Mouse (Mus musculus): ENCODE measurements around the gene Slc30a1. TPM values are rescaled to one million over a fixed set of nuclear protein-coding genes. Genes with fewer than 3 reads are reported as not detected.

The Slc30a1 gene
- total and polyA plus RNA-seq, 3 experiments: 12.0 to 16.0 (median 12.0) TPM

- TF ChIP-seq CTCF (IDR thresholded peaks at IDR 0.05; ENCODE audit: low read depth, low read length) (peak; percentile 89), POLR2AphosphoS5 (IDR thresholded peaks at IDR 0.05; ENCODE audit: insufficient replicate concordance, low read depth, low read length) (no peak)
These were observed 854 bp downstream of the Slc30a1 start for GRCm38 (mm10) chr1:191907431-191907810.

DNA sequence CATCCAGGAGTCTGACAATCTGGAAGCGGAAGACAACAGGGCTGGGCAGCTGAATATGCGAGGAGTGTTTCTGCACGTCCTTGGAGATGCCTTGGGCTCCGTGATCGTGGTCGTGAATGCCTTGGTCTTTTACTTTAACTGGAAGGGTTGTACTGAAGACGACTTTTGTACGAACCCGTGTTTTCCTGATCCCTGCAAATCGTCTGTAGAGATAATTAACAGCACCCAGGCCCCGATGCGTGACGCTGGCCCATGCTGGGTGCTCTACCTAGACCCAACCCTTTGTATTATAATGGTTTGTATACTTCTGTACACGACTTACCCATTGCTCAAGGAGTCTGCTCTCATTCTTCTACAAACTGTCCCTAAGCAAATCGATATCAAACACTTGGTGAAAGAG, 2.3 kb downstream of the Slc30a1 start:
- no peak for TF ChIP-seq GATA1 (IDR thresholded peaks at IDR 0.05; ENCODE audit: borderline replicate concordance, low read length)
- no peak for TF ChIP-seq GATA2 (IDR thresholded peaks at IDR 0.05; ENCODE audit: borderline replicate concordance, low read depth, low read length)
- TF ChIP-seq CTCF (IDR thresholded peaks at IDR 0.05; ENCODE audit: low read depth, low read length): no peak
- TF ChIP-seq POLR2AphosphoS5 (IDR thresholded peaks at IDR 0.05; ENCODE audit: insufficient replicate concordance, low read depth, low read length): no peak
- no peak for TF ChIP-seq TAL1 (conservative IDR thresholded peaks at IDR 0.05; ENCODE audit: low read depth, low read length)
- DNase-seq (ENCODE audit: low spot score) (no peak), ATAC-seq (ENCODE audit: extremely low read depth, insufficient number of reproducible peaks, low FRiP score, poor library complexity, severe bottlenecking) (no peak)
- H3K27me3 ChIP-seq (ENCODE audit: insufficient read depth, low read length): no peaks in the 10 kb centered on the region
- H3K4me3 ChIP-seq (ENCODE audit: low read depth, low read length): peak overlapping the region; percentile 100; the same call in 1 of the 2 replicates
- H3K9me3 ChIP-seq (replicated peaks): no peaks in the 10 kb centered on the region
- peaks cover 58% of the 10 kb centered on the region for H3K36me3 ChIP-seq (replicated peaks)
- H3K4me1 ChIP-seq (ENCODE audit: insufficient read depth, low read depth, low read length): peaks cover 75% of the 10 kb centered on the region

More at GRCm38 (mm10) chr1:191907431-191907810, 854 bp downstream of the Slc30a1 start:
- H3K27me3 ChIP-seq (ENCODE audit: insufficient read depth, low read length): no peaks in the 10 kb centered on the region
- ATAC-seq (ENCODE audit: extremely low read depth, insufficient number of reproducible peaks, low FRiP score, poor library complexity, severe bottlenecking) (peak; percentile 12; the same call in 1 of the 2 replicates), DNase-seq (ENCODE audit: low spot score) (peak; percentile 72)
- no peaks in the 10 kb centered on the region for H3K9me3 ChIP-seq (replicated peaks)
- H3K4me1 ChIP-seq (ENCODE audit: insufficient read depth, low read depth, low read length): peaks cover 65% of the 10 kb centered on the region
- H3K36me3 ChIP-seq (replicated peaks): peaks cover 52% of the 10 kb centered on the region
- peak overlapping the region; percentile 100 for H3K4me3 ChIP-seq (ENCODE audit: low read depth, low read length)

GRCm38 (mm10) chr1:191909316-191909715, 2.7 kb downstream of the Slc30a1 start:
- Histone ChIP-seq H3K9me3 (replicated peaks) (no peaks in the 10 kb centered on the region), H3K4me1 (ENCODE audit: insufficient read depth, low read depth, low read length) (peaks cover 72% of the 10 kb centered on the region), H3K27me3 (ENCODE audit: insufficient read depth, low read length) (no peaks in the 10 kb centered on the region), H3K36me3 (replicated peaks) (peaks cover 58% of the 10 kb centered on the region), H3K4me3 (ENCODE audit: low read depth, low read length) (peak overlapping the region; percentile 100; the same call in 1 of the 2 replicates)
- no peak for ATAC-seq (ENCODE audit: extremely low read depth, insufficient number of reproducible peaks, low FRiP score, poor library complexity, severe bottlenecking)
- TF ChIP-seq GATA1 (IDR thresholded peaks at IDR 0.05; ENCODE audit: borderline replicate concordance, low read length): no peak
- TF ChIP-seq TAL1 (conservative IDR thresholded peaks at IDR 0.05; ENCODE audit: low read depth, low read length): no peak
- TF ChIP-seq CTCF (IDR thresholded peaks at IDR 0.05; ENCODE audit: low read depth, low read length): no peak
- no peak for TF ChIP-seq POLR2AphosphoS5 (IDR thresholded peaks at IDR 0.05; ENCODE audit: insufficient replicate concordance, low read depth, low read length)
- DNase-seq (ENCODE audit: low spot score): no peak

- H3K36me3 ChIP-seq (replicated peaks): peaks cover 64% of the 10 kb centered on the region
- ATAC-seq (ENCODE audit: extremely low read depth, insufficient number of reproducible peaks, low FRiP score, poor library complexity, severe bottlenecking): no peak
- TF ChIP-seq GATA1 (IDR thresholded peaks at IDR 0.05; ENCODE audit: borderline replicate concordance, low read length) (no peak), GATA2 (IDR thresholded peaks at IDR 0.05; ENCODE audit: borderline replicate concordance, low read depth, low read length) (no peak), POLR2AphosphoS5 (IDR thresholded peaks at IDR 0.05; ENCODE audit: insufficient replicate concordance, low read depth, low read length) (no peak), CTCF (IDR thresholded peaks at IDR 0.05; ENCODE audit: low read depth, low read length) (no peak)
- no peak for DNase-seq (ENCODE audit: low spot score)
- peak overlapping the region; percentile 56; the same call in 1 of the 2 replicates for H3K4me3 ChIP-seq (ENCODE audit: low read depth, low read length)
- no peaks in the 10 kb centered on the region for H3K9me3 ChIP-seq (replicated peaks)
- H3K4me1 ChIP-seq (ENCODE audit: insufficient read depth, low read depth, low read length): peaks cover 63% of the 10 kb centered on the region
- H3K27me3 ChIP-seq (ENCODE audit: insufficient read depth, low read length): no peaks in the 10 kb centered on the region
These were observed 4.1 kb downstream of the Slc30a1 start for GRCm38 (mm10) chr1:191910646-191911045.

- H3K4me1 ChIP-seq (ENCODE audit: insufficient read depth, low read depth, low read length): peaks cover 59% of the 10 kb centered on the region
- peak overlapping the region; percentile 56; the same call in 1 of the 2 replicates for H3K4me3 ChIP-seq (ENCODE audit: low read depth, low read length)
- ATAC-seq (ENCODE audit: extremely low read depth, insufficient number of reproducible peaks, low FRiP score, poor library complexity, severe bottlenecking) (peak; percentile 30; the same call in 1 of the 2 replicates), DNase-seq (ENCODE audit: low spot score) (peak; percentile 31)
- TF ChIP-seq TAL1 (conservative IDR thresholded peaks at IDR 0.05; ENCODE audit: low read depth, low read length) (peak; percentile 57), CTCF (IDR thresholded peaks at IDR 0.05; ENCODE audit: low read depth, low read length) (no peak), GATA2 (IDR thresholded peaks at IDR 0.05; ENCODE audit: borderline replicate concordance, low read depth, low read length) (no peak), POLR2AphosphoS5 (IDR thresholded peaks at IDR 0.05; ENCODE audit: insufficient replicate concordance, low read depth, low read length) (no peak), GATA1 (IDR thresholded peaks at IDR 0.05; ENCODE audit: borderline replicate concordance, low read length) (no peak)
- H3K36me3 ChIP-seq (replicated peaks): peaks cover 65% of the 10 kb centered on the region
- no peaks in the 10 kb centered on the region for H3K9me3 ChIP-seq (replicated peaks)
- no peaks in the 10 kb centered on the region for H3K27me3 ChIP-seq (ENCODE audit: insufficient read depth, low read length)
These were observed 4.6 kb downstream of the Slc30a1 start for GRCm38 (mm10) chr1:191911067-191911668.

GRCm38 (mm10) chr1:191914647-191915046, 8.1 kb downstream of the Slc30a1 start:
- Histone ChIP-seq H3K27me3 (ENCODE audit: insufficient read depth, low read length) (peaks cover 8% of the 10 kb centered on the region), H3K9me3 (replicated peaks) (no peaks in the 10 kb centered on the region), H3K4me3 (ENCODE audit: low read depth, low read length) (no peak overlapping the region), H3K4me1 (ENCODE audit: insufficient read depth, low read depth, low read length) (peaks cover 43% of the 10 kb centered on the region), H3K36me3 (replicated peaks) (peaks cover 44% of the 10 kb centered on the region)
- TF ChIP-seq POLR2AphosphoS5 (IDR thresholded peaks at IDR 0.05; ENCODE audit: insufficient replicate concordance, low read depth, low read length) (no peak), TAL1 (conservative IDR thresholded peaks at IDR 0.05; ENCODE audit: low read depth, low read length) (no peak), GATA1 (IDR thresholded peaks at IDR 0.05; ENCODE audit: borderline replicate concordance, low read length) (no peak), GATA2 (IDR thresholded peaks at IDR 0.05; ENCODE audit: borderline replicate concordance, low read depth, low read length) (no peak), CTCF (IDR thresholded peaks at IDR 0.05; ENCODE audit: low read depth, low read length) (no peak)
- DNase-seq (ENCODE audit: low spot score): no peak
- ATAC-seq (ENCODE audit: extremely low read depth, insufficient number of reproducible peaks, low FRiP score, poor library complexity, severe bottlenecking): no peak
